ENCODE assay signal across 12 mouse cellular contexts in the genomic region with DNA sequence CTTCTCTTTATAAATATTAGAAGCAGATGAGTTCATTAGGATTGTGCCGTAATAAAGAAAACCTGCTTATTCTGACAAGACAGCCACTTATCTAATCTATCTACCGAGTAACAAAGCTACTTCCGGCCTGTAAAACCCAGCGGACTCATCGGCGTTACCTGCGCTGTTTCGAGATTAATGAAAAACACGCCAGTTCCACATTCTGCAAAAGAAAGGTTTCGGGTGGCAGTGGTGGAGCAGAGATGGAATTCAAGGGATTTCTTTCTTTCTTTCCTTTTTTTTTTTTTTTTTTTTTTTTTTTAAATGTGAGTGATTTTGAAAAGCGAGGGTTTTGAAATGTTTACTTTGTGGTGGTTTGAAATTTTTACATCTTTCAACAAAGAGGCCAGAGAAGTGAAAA.
DNase-seq lines count a peak whose midpoint lies in the region; ATAC-seq and TF ChIP-seq lines count a peak whose summit lies in the region.
"Had no signal": no experiment of that assay in that cellular context is flagged by ENCODE, and none has a peak within 500 bp of the region (broad histone marks: within the 10 kb centered on the region; RNA-seq: fewer than 3 reads in every experiment).

No protein-coding gene starts in this region.

- no peak overlapping the region for H3K27ac ChIP-seq in heart, embryonic 11.5 days (ENCODE audit: low read depth, low read length)
- no peak overlapping the region for H3K27ac ChIP-seq in forebrain, postnatal 0 days (ENCODE audit: low read depth, low read length)
- no peak overlapping the region for H3K27ac ChIP-seq in midbrain, embryonic 12.5 days (replicated peaks)
- no peak overlapping the region for H3K27ac ChIP-seq in cerebellum, adult 2 months (ENCODE audit: insufficient read depth, low read length)
- H3K27ac ChIP-seq: kidney, postnatal 0 days had no signal

- no peak for ATAC-seq in heart, embryonic 11.5 days (replicated peaks; ENCODE audit: insufficient number of reproducible peaks, low FRiP score, low TSS enrichment)
- no peak for ATAC-seq in forebrain, postnatal 0 days
- no peak for ATAC-seq in midbrain, embryonic 12.5 days (ENCODE audit: low FRiP score, low read depth)
- ATAC-seq in cerebellum, adult (ENCODE audit: insufficient number of reproducible peaks, low FRiP score, low TSS enrichment) = no peak
- ATAC-seq: activated CD4-positive, CD25-positive, alpha-beta regulatory T cell, adult 4 months had no signal

- no peak for TF ChIP-seq POLR2A in cerebellum, adult 2 months (IDR thresholded peaks at IDR 0.05; ENCODE audit: borderline replicate concordance, insufficient read depth, low read length)

- H3K9ac ChIP-seq in heart, embryonic 11.5 days (ENCODE audit: low read depth, low read length) = no peak overlapping the region
- no peak overlapping the region for H3K9ac ChIP-seq in forebrain, postnatal 0 days
- no peak overlapping the region for H3K9ac ChIP-seq in midbrain, embryonic 12.5 days (replicated peaks)

- no peak for TF ChIP-seq CTCF in E14TG2a.4 (conservative IDR thresholded peaks at IDR 0.05; ENCODE audit: low read length)
- no peak for TF ChIP-seq CTCF in forebrain, postnatal 0 days (IDR thresholded peaks at IDR 0.05; ENCODE audit: low read depth)
- TF ChIP-seq CTCF in cerebellum, adult 2 months (IDR thresholded peaks at IDR 0.05; ENCODE audit: borderline replicate concordance, insufficient read depth, low read depth, low read length) = no peak

- no peak for DNase-seq in heart, adult 11 months
- DNase-seq in forebrain, postnatal 0 days = peak; percentile 37
- DNase-seq in left cerebral cortex, adult 8-10 months (ENCODE audit: low spot score in 2 of 2) = no peak
- no peak for DNase-seq in cerebellum, adult 2 months

- peaks cover 27% of the 10 kb centered on the region for H3K4me1 ChIP-seq in heart, embryonic 11.5 days (ENCODE audit: control insufficient read depth, insufficient read depth, low read length)
- H3K4me1 ChIP-seq in E14TG2a.4 (replicated peaks; ENCODE audit: low read depth, low read length) = peaks cover 23% of the 10 kb centered on the region
- H3K4me1 ChIP-seq in forebrain, postnatal 0 days (ENCODE audit: insufficient read depth) = peaks cover 13% of the 10 kb centered on the region; the same call in 1 of the 2 replicates
- peaks cover 70% of the 10 kb centered on the region for H3K4me1 ChIP-seq in midbrain, embryonic 12.5 days
- H3K4me1 ChIP-seq in cerebellum, adult 2 months (ENCODE audit: control insufficient read depth, insufficient read depth, low read length) = peaks cover 19% of the 10 kb centered on the region
- H3K4me1 ChIP-seq: megakaryocyte, embryonic 14.5 days had no signal

- H3K27me3 ChIP-seq in heart, embryonic 11.5 days (ENCODE audit: control insufficient read depth, insufficient read depth, low read length) = peaks cover 25% of the 10 kb centered on the region
- peaks cover 39% of the 10 kb centered on the region for H3K27me3 ChIP-seq in E14TG2a.4 (ENCODE audit: insufficient read depth, low read length)
- H3K27me3 ChIP-seq in forebrain, postnatal 0 days (ENCODE audit: insufficient read depth, low read length) = peaks cover 10% of the 10 kb centered on the region
- H3K27me3 ChIP-seq in midbrain, embryonic 12.5 days = peaks cover 39% of the 10 kb centered on the region
- no peaks in the 10 kb centered on the region for H3K27me3 ChIP-seq in cerebellum, adult 2 months (ENCODE audit: control insufficient read depth, insufficient read depth, low read length)

- no peak overlapping the region for H3K4me3 ChIP-seq in heart, embryonic 11.5 days (ENCODE audit: low read depth, low read length)
- H3K4me3 ChIP-seq in E14TG2a.4 (replicated peaks; ENCODE audit: low read length) = 0 out of 2 replicates have a peak overlapping the region, but pooled peaks have one; percentile 43
- no peak overlapping the region for H3K4me3 ChIP-seq in forebrain, postnatal 0 days (ENCODE audit: low read depth, low read length)
- H3K4me3 ChIP-seq in midbrain, embryonic 12.5 days = no peak overlapping the region
- no peak overlapping the region for H3K4me3 ChIP-seq in cerebellum, adult 2 months (replicated peaks; ENCODE audit: insufficient read depth, low read depth, low read length)
- H3K4me3 ChIP-seq: erythroblast, embryonic 14.5 days; megakaryocyte, embryonic 14.5 days had no signal

- H3K4me2 ChIP-seq in heart, embryonic 11.5 days = peak overlapping the region; percentile 46
- no peak overlapping the region for H3K4me2 ChIP-seq in forebrain, postnatal 0 days (ENCODE audit: low read depth)
- peak overlapping the region; percentile 35; the same call in 1 of the 2 replicates for H3K4me2 ChIP-seq in midbrain, embryonic 12.5 days (replicated peaks)

- H3K9me3 ChIP-seq in heart, embryonic 11.5 days (replicated peaks; ENCODE audit: control insufficient read depth, low read length) = no peaks in the 10 kb centered on the region
- H3K9me3 ChIP-seq in E14TG2a.4 (ENCODE audit: low read length) = no peaks in the 10 kb centered on the region
- no peaks in the 10 kb centered on the region for H3K9me3 ChIP-seq in forebrain, postnatal 0 days (ENCODE audit: low read length)
- H3K9me3 ChIP-seq in midbrain, embryonic 12.5 days = no peaks in the 10 kb centered on the region

- 45% methylated on average over 11 of the region's 11 CpGs for WGBS in heart, embryonic 11.5 days (ENCODE audit: insufficient replicate concordance)
- 39% methylated on average over 11 of the region's 11 CpGs for WGBS in forebrain, postnatal 0 days
- 50% methylated on average over 11 of the region's 11 CpGs for WGBS in midbrain, embryonic 12.5 days
- 74% methylated on average over 11 of the region's 11 CpGs for WGBS in cerebellum, adult 2 months

- no peaks in the 10 kb centered on the region for H3K36me3 ChIP-seq in heart, embryonic 11.5 days (ENCODE audit: control insufficient read depth, insufficient read depth, low read length)
- no peaks in the 10 kb centered on the region for H3K36me3 ChIP-seq in E14TG2a.4 (ENCODE audit: insufficient read depth, low read length)
- H3K36me3 ChIP-seq in forebrain, postnatal 0 days (ENCODE audit: insufficient read depth) = no peaks in the 10 kb centered on the region
- no peaks in the 10 kb centered on the region for H3K36me3 ChIP-seq in midbrain, embryonic 12.5 days
